Mouse (Mus musculus): ENCODE data around the gene 1700042G07Rik.

Gene 1700042G07Rik

DNA sequence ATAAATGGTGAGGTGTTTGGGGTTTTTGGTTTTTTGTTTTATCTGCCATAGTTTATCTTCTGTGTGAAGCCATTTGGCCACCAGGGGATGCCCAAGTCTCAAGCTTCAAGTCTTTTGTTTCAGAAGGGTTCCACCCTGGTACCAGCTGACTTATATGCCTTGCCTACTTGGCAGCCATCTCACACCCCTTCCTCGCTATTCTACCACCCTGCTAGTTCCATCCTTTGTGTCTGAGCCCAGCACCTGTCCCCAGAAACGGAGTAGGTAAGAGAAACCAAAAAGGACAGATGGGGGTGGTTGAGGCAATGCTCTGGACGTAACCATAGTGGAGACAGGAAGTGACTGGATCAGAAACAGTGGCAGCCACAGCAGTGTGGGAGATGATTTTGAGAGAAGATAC, 13.3 kb upstream of the 1700042G07Rik start:
- no peak for ATAC-seq (ENCODE audit: insufficient number of reproducible peaks, low FRiP score, low TSS enrichment)

DNA sequence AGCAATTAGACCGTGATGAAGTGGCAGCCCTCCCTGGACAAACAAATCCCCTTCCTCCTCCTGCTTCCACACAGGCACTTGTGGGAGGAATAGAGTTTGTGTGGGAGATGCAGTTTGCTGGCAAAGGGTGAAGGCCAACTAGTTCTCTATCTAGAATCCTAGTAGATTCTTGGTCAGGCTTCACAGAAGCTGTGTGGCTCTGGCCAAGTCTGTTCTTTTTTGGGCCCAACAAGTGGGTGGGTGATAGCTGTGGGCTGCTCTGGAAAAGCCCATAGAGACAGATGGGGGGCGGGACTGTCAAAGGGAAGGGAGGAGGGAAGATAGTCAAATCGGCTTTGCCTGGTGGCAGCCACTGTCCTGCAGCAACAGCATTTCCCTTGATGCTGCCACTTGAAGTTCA, 12.4 kb upstream of the 1700042G07Rik start:
- no peak for ATAC-seq (ENCODE audit: insufficient number of reproducible peaks, low FRiP score, low TSS enrichment)

DNA sequence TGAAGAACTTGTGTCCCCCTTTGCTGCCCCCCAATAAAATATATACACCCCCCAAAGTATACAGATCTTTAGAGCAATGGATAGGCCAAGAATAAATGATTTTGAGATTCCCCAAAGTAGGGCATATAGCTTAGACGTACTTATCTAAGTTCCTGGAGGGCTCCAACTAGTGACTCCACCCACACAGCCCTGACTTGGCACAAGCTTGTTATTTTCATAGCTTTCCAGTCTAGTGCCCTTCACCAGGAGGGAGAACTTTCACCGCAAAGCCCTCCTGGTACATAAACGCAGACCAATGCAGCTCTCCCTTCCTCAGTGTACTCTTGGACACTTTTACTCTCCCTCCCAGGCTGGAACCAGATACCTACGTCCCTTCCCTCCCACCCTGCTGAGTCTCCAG, 11.0 kb upstream of the 1700042G07Rik start:
- no peak for ATAC-seq (ENCODE audit: insufficient number of reproducible peaks, low FRiP score, low TSS enrichment)

DNA sequence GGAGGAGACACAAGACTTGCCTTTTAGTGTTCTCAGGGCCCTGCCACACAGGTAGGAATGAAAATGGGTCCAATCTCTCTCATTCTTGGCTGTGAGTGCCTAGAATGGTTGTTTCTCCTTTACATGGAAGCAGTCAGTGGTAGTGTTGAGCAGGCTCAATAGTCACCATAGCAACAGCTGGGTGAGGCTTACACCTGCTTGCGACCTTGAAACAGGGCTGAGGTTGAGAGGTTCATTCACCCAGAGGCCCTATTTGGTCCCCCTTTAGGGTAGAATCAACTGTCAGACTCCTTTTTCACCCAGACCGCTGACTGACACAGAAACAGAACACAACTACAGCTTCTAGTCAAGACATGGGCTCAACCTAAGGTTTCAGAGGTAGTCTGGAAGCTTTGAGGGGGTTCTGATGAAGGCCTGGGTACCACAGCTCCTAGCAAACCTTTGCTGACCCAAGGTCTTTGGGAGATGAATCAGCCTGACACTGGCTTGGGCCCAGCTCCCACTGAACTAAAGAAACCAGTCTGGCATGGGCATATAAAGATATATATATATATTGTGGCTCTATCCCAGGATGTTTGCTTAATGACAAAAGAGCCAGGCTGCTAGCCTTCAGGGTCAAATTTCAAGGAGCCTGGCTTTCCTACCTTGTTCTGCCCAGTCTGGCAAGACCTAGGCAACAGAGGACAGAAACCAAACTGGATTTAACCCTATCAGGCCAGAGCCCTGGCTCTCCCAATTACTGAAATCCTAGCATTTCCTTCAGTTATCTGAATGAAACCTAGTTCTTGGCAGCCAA, 8.2 kb upstream of the 1700042G07Rik start:
- no peak for ATAC-seq (ENCODE audit: insufficient number of reproducible peaks, low FRiP score, low TSS enrichment)

DNA sequence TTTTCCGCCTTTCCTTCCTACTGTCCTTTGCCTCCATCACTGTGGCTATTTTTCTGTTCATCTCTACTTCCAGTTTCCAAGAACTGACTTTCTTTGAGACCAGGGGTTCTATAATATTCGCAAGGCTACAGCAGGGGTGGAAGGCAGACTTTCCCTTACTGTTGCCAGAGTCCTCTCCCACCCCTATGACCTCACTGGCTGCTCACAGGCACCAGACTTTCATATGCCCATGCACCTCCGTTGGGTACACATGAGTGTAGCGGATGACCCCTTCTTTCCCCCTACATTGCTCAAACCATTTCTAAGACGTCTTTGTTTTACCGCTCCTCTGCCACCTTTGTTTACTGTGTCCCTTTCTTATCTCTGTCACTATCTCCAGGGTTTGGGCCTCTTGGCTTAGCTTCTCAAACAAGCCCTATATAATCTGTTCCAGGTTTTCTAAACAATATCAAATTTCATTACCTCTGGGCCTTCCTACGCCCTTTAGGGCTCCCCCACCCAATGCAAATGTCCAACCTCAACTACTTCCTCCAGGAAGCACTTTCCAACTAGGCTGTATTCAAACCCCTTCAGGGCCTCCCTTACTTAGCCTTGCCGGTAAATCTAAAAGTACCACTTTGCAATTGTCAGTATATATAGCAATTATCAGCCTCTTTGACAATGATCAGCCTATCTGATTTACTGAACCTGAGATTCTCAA, 7.3 kb upstream of the 1700042G07Rik start:
- no peak for ATAC-seq (ENCODE audit: insufficient number of reproducible peaks, low FRiP score, low TSS enrichment)

DNA sequence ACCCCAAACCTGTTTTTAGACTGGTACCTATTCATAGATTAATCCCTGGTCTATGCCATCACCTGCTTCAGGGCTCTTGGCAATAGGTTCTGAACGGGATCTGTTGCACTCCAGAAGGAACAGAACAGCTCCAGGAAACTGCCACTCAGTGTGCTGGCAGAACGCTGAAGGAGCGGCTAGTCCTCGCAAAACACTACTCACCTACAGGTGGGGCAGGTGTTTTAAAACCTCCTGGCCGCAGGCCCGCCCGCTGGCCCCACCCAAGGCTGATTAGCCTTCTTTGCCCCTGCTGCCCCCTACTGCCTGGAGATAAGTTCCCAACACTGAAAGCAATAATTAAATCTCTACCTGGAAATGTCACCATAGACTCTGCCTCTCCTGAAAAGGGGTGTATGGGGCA, 5.8 kb upstream of the 1700042G07Rik start, which contains the start of gene Tspan1:
Gene Tspan1 (minus strand): TSS at position 198 of the 400 bp plus-strand sequence.
- ATAC-seq (ENCODE audit: insufficient number of reproducible peaks, low FRiP score, low TSS enrichment) = no peak

DNA sequence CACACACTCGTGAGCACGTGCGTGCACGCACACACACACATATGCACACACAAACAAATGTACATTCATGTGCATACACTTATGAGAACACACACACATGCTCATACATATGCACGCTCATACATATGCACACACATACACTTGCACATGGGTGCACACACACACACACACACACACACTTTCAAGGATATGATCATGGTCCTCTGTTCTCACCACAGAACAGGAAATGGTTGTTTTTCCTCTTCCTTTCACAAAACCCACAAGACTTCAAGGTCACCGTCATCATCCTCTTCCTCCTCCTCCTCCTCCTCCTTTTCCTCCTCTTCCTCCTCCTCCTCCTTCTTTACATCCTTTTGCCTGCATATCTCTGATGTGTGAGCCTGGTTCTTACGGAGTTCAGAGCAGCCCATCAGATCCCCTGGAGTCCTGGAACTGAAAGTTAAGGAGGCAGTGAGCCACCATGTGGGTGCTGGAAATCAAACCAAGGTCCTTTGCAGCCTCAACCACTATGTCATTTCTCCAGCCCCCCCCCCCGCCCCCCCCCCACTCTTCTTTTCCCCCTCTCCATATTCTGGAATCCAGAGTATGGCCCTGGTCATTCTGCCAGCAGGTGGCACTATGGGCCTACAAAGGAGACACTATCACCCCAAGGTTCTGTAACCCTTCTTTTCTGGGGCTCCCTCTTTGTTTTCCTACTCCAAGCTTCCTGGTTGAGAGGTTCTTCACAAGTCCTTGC, 4.4 kb upstream of the 1700042G07Rik start:
- no peak for ATAC-seq (ENCODE audit: insufficient number of reproducible peaks, low FRiP score, low TSS enrichment)

DNA sequence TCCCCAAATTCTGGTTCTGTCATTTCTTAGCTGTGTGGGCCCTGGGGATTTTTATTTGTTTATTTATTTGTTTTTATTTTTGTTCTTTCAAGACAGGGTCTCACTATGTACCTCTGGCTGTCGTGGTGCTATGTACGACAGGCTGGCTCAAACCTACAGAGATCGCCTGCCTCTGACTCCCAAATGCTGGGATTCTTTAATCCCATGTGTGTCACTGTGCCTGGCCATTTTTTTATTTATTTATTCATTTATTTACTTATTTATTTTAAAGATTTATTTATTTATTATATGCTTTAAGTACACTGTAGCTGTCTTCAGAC, 3.9 kb upstream of the 1700042G07Rik start:
- no peak for ATAC-seq (ENCODE audit: insufficient number of reproducible peaks, low FRiP score, low TSS enrichment)

DNA sequence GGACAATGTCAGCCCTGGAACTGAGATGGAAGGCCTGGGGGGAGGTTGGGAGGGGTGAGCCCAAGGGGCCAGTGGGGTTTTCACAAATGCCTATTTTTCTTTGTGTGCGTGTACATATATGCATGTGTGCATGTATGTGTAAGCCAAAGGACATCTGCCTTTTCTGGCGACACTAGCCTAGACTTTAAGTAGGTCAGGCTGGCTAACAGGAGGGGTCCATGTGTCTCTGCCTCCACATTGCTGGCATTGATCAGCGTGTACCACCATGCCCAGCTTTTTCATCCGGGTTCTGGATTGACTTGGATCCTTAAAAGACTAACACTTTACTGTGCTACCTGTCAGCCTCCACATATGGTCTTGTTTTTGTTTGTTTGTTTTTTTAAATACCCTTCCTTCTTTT, 580 bp downstream of the 1700042G07Rik start:
- ATAC-seq (ENCODE audit: insufficient number of reproducible peaks, low FRiP score, low TSS enrichment) = no peak

DNA sequence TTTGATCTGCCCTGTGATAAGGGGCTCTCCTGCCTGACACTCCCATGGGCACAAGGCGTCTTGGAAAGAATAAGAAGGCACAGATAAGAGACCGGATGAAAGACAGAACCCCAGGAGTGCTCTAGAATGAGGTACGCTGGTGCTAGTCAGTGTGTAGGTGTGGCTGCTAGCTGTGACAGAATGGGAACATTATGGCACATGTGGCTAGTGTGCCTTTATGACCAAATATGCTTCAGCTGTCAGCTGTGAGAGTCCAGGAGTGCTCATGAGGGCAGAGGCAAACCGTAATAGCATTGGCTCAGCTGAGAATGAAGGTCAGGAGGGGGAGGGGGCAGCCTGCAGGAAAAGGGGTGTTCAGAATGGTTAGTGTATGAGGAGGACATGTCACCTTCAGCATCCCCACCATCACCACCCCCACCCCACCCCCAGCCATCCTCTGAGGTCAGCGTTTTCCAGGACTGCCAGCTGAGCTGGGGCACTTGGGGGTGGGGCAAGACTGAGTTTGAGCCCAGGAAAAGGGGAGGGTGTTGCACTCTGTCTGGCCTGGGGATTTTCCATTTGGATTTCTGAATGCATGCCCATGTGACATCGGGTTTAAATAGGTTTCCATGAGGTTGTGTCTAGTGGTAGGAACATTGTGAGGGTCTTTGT, 1.4 kb downstream of the 1700042G07Rik start:
- ATAC-seq (ENCODE audit: insufficient number of reproducible peaks, low FRiP score, low TSS enrichment) = no peak

DNA sequence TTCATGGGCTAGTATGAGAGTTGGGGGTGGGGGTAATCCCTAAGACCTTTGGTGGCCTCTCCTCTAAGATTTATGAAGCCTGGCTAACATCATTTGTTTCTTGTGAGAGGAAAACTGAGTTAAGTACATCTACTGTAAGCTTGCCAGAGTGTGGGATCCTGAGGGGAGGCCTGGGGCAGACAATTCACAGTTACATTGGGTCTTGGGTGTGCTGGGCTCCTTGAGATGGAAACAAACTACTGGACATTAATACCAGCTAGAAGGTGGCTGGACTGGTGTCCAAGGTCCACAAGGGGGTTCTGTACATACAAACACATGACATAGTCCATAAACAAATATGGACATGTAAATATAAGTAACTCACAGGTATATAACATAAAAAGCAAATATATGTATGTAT, 2.0 kb downstream of the 1700042G07Rik start:
- no peak for ATAC-seq (ENCODE audit: insufficient number of reproducible peaks, low FRiP score, low TSS enrichment)

DNA sequence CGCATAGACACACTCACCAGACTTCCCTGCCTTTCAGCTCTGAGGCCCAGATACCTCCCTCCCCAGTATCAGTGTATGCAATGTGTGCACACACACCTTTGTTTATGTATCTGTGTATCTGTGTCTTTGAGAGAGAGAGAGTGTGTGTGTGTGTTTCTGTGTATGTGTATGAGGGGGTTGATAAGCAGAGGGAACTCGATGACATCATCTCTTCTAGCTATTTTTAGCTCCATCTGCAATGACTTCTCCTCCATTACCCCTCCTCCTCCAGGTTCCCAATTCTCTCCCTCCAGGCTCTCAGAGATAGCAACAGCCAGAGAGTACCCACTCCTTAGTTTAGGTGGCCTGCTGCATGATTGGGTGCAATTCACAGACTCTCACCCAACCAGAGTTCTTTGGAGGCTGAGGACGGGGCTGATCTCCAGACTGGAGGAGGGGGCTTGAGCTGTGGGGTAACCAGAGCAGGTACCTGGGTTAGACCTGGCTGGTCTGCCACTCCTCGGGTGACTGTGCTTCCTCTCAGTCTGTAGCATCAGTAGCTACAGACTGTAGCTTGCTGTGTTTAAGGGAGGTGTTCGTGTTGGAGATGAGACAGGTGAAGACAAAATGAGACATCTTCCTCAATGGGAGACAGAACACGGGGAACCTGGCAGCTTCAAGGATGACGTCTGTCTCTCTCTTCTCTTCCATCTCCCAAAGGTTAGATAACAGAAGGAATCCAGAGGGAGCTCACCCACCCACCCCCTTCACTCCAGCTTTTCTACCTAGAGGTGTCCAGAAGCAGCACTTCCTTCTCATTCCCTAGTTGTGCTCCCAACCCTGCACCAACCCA, 2.8 kb downstream of the 1700042G07Rik start:
- peak; percentile 65 for ATAC-seq (ENCODE audit: insufficient number of reproducible peaks, low FRiP score, low TSS enrichment)

DNA sequence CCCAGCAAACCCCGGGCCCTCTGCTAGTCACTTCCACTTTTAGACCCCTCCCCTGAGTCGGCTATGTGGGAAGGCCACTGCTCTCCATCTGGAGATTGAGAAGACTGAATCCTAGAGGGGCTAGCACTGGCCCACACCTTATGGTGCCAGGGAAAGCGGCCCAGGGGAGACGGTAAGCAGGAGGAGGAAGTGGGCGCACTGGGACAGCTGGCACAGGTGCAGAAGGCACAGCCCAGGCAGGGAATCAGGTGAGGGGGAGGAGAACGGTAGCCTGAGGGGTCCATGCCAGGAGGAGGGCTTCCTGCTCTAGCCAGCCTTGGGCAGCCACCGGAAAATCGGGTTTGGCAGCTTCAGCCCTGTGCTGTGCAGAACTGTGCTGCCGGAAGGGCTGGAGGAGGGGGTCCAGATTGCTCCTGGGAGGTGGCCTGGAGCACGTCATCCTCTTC, 3.4 kb downstream of the 1700042G07Rik start:
- ATAC-seq (ENCODE audit: insufficient number of reproducible peaks, low FRiP score, low TSS enrichment) = peak; percentile 68

DNA sequence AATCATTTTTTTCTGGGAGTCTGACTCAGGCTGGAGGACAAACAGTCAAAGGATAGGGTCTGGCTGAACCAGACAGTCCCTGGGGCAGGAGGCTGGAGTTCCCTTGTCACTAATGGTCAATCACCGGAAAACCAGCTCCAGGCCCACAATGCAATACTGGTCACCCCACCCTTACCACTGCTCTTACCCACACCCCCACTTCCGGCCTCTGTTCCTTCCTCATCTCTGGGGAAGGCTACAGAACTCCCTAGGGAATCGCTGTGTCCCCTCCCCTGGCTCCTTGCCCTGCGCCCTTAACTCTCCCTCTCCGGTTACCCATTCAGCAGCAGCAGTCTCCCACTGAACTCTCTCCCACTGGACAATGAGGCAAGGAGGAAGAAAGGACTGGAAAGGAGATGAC, 4.0 kb downstream of the 1700042G07Rik start:
- peak; percentile 9; the same call in 1 of the 2 replicates for ATAC-seq (ENCODE audit: insufficient number of reproducible peaks, low FRiP score, low TSS enrichment)

DNA sequence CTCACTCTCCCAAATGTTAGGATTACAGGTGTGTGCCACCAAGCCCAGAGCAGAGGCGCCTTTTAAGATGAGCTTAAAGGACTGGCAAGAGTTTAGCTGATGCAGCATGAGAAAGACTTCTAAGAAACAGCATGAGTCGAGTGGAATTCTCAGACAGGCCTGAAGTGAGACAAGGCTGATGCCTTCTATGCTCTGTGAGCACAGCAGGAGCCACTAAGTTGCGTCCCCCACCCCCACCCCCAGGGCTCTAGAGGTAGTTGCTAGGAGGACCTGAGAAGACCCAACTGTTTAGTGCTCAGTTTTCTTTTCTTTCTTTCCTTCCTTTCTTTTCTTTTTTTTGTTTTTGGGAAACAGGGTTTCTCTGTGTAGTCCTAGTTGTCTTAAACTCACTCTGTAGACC, 8.9 kb downstream of the 1700042G07Rik start:
- ATAC-seq (ENCODE audit: insufficient number of reproducible peaks, low FRiP score, low TSS enrichment) = no peak

DNA sequence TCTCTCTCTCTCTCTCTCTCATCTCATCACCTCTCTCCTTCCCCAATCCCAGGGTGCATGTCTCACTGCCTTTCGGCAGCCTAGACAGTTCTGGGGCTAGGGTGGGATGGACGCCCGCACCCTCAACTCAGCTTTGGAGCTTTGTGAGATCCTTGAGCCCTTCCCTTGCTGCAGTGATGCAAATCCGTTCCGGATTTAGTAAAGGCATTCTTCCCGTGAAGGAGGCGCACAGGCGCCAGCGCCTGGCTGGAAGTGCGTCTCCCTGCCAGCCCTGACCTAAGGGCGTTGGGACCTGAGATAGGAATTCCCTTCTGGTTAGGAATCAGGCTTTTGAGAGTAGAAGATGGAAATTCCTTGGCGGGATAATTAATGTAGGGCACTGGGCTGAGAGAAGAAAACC, 9.6 kb downstream of the 1700042G07Rik start:
- ATAC-seq (ENCODE audit: insufficient number of reproducible peaks, low FRiP score, low TSS enrichment) = peak; percentile 74; the same call in 1 of the 2 replicates

DNA sequence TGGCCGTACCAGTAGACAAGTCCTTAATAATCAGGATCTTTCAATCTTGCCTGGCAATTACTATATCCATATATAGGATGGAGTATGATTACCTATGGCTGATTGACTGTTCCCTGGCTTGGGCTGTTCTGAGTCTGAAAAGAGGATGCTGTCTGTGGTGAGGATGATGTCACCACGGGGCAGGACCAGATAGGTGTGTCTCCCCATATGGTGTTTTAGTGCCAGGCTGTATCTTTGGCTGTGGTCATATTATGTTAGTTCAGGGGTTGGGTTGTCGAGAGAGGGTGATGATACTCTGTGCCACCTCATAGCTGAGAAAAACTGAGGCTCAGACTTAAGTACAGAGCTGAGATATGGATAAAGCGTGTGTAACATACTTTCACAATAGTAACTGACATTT, 11.9 kb downstream of the 1700042G07Rik start:
- ATAC-seq (ENCODE audit: insufficient number of reproducible peaks, low FRiP score, low TSS enrichment) = no peak

DNA sequence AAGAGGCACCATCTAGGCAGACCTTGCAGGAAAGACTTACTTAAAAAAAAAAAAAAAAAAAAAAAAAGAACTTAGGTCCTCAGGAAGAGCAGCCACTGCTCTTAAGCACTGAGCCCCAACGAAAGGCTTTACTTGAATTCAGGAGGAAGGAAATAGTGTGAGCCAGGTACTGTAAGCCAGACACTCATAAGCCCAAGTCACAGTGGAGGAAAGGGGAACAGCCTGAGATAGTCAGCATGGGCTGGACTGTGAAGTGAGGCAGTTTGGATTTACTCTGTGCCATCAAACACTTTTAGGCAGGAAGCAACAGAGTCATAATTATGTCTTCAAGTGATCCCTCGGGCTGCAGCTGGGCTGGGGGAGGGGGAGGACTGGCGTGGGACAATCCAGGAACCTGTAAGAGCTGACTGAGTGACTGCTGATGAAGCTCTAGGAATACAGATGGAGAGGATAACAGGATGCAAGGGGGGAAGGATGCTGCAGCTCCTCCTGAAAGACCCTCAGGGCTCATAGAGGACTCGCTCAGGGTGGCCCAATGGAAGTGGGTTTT, 19.2 kb downstream of the 1700042G07Rik start:
- ATAC-seq (ENCODE audit: insufficient number of reproducible peaks, low FRiP score, low TSS enrichment) = no peak

DNA sequence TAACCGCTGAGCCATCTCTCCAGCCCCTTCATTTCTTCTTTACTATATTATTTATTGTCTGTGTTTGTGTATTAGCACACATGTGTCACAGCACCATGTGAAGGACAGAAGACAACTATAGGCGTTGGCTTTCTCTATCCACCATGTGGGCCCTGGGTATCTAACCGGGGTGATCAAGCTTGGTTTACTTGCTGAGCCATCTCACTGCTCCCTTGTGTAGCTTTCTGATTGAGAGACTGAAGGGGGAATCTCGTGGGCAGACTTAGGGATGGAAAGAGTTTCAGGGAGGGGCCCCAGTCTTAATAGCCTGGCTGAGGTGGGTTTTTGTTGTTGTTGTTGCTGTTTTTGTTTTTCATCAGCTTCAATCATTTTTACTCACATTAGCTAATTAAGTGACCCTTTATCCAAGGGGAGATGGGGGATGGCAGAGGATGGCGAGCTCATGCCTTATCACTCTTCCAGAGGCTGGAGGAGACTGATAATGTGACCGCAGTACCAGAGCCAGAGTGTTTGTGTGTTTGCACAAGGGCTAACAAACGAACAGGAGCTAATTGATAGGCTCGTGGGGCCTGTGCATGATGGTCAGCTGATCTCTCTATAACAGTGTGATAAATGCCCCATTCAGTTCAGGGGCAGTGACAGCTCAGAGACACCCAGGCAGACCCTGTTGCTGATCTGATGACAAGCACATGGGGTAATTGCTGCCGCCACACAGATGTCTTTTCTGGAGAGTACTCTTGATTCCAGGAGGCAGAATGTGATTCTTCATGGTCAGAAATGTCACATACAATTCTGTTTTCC, 20.6 kb downstream of the 1700042G07Rik start:
- no peak for ATAC-seq (ENCODE audit: insufficient number of reproducible peaks, low FRiP score, low TSS enrichment)
